7 mouse cellular contexts compared by ENCODE assay signal in the genomic region with DNA sequence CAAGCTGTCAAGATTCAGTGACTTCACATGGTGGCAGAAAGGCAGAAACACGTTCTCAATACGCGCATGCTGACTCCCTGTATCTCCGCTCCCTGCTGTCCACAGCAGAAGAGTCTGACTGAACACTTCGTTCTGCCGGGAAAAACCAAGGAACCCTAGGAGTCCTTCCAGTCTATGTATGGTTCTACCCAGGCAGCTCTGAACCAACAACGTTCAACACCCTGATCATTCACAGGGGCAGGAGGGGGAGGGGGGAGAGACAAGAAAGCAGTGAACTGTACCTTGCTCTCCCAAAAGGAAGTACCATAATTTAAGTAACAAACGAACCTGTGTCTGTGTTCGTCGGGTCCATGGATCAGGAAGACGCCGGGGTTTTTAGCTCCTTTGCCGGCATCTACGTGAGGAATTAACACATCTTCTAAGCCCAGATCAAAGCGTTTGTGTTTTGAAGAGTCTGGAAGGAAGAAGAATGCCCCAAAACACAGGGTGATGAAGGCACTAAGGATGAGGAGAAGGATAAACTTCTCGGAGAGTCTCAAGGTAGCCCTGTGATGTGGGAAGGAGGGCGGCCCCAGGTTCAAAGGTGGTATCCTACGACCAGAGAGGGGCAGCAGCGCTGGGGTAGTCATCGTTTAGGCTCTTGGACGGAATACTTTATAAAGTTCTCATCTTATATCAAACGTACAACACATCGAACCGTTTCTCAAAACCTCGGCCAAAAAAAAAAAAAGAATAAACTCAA. TPM values are rescaled to one million over a fixed set of nuclear protein-coding genes. Genes with fewer than 3 reads are reported as not detected.
DNase-seq lines count a peak whose midpoint lies in the region; ATAC-seq and TF ChIP-seq lines count a peak whose summit lies in the region.

No protein-coding gene starts in this region.

- H3K27me3 ChIP-seq in forebrain, embryonic 15.5 days, result no peaks in the 10 kb centered on the region
- no peaks in the 10 kb centered on the region for H3K27me3 ChIP-seq in intestine, postnatal 0 days (replicated peaks; ENCODE audit: control insufficient read depth, insufficient read depth, low read length)

- under 1% methylated on average over 25 of the region's 25 CpGs for WGBS in forebrain, embryonic 15.5 days
- WGBS in intestine, postnatal 0 days, result under 1% methylated on average over 25 of the region's 25 CpGs

- peaks cover 37% of the 10 kb centered on the region for H3K4me1 ChIP-seq in forebrain, embryonic 15.5 days
- H3K4me1 ChIP-seq in intestine, postnatal 0 days (replicated peaks; ENCODE audit: control insufficient read depth, insufficient read depth, low read length), result peaks cover 5% of the 10 kb centered on the region; the same call in 1 of the 2 replicates

- peak overlapping the region; percentile 81 for H3K4me3 ChIP-seq in forebrain, embryonic 15.5 days
- H3K4me3 ChIP-seq in intestine, postnatal 0 days (ENCODE audit: low read depth, low read length), result peak overlapping the region; percentile 93

- no peaks in the 10 kb centered on the region for H3K36me3 ChIP-seq in forebrain, embryonic 15.5 days
- no peaks in the 10 kb centered on the region for H3K36me3 ChIP-seq in intestine, postnatal 0 days (ENCODE audit: control insufficient read depth, insufficient read depth)

- TF ChIP-seq CTCF in intestine, postnatal 0 days (IDR thresholded peaks at IDR 0.05; ENCODE audit: low read depth), result no peak

- ATAC-seq in forebrain, embryonic 15.5 days (replicated peaks), result no peak
- no peak; the same call in 1 of the 2 replicates for ATAC-seq in intestine, postnatal 0 days

- peak overlapping the region; percentile 93 for H3K4me2 ChIP-seq in forebrain, embryonic 15.5 days (replicated peaks)
- peak overlapping the region; percentile 86 for H3K4me2 ChIP-seq in intestine, postnatal 0 days (replicated peaks; ENCODE audit: low read depth)

- H3K9me3 ChIP-seq in forebrain, embryonic 15.5 days, result no peaks in the 10 kb centered on the region
- H3K9me3 ChIP-seq in intestine, postnatal 0 days (ENCODE audit: control insufficient read depth), result no peaks in the 10 kb centered on the region

- DNase-seq in 3T3-L1 (ENCODE audit: low read depth, low spot score), result peak; percentile 63
- peak; percentile 25 to 35 for DNase-seq in B cell, adult 2 months
- peak; percentile 45 to 50 for DNase-seq in cerebellum, adult 18-20 months
- DNase-seq in lung, postnatal 36 days, result peak; percentile 18
- DNase-seq in spleen, postnatal 36 days (ENCODE audit: low spot score in 2 of 2), result peak; percentile 9 to 25

- H3K27ac ChIP-seq in forebrain, embryonic 15.5 days (replicated peaks), result peak overlapping the region; percentile 97
- peak overlapping the region; percentile 68 for H3K27ac ChIP-seq in intestine, postnatal 0 days (ENCODE audit: low read depth, low read length)

- peak overlapping the region; percentile 88 for H3K9ac ChIP-seq in forebrain, embryonic 15.5 days (replicated peaks)
- peak overlapping the region; percentile 90 for H3K9ac ChIP-seq in intestine, postnatal 0 days (ENCODE audit: low read depth, low read length)

RNA-seq across cellular contexts. Expression of gene Man1a2, which starts 0.9 kb away (rescaled TPM):
- 38.8 and 39.1 TPM in 2 replicates for polyA plus RNA-seq in forebrain, embryonic 15.5 days (2015; fragmentation: Nextera tagmentation; extraction: Ambion mirVana)
- polyA plus RNA-seq in intestine, postnatal 0 days (2015; fragmentation: Nextera tagmentation; extraction: Ambion mirVana), result 92.1 and 98.3 TPM in 2 replicates
